Mouse (Mus musculus) stomach, postnatal 0 days (tissue): Measurements from ENCODE around the gene Gm8439.

Experiments
- CTCF ChIP-seq: IDR thresholded peaks from 2 replicates; pipeline ENCODE4 v1.5.1; 2016; ENCODE audit warnings: antibody characterized with exemption, low read depth, mild to moderate bottlenecking, moderate library complexity
- EP300 ChIP-seq: optimal IDR thresholded peaks from 2 replicates; pipeline ENCODE3; 2016; ENCODE audit warnings: antibody characterized with exemption

GRCm38 (mm10) chr4:120606941-120607340 is 18.4 kb downstream of the Gm8439 start:
- TF ChIP-seq EP300 (no peak), CTCF (no peak)
